Mouse (Mus musculus): ENCODE data around the gene Rps17. TPM values are rescaled to one million over a fixed set of nuclear protein-coding genes. Genes with fewer than 3 reads are reported as not detected.

Gene Rps17
- polyA plus RNA-seq, 1 experiment from 2014 or later, result 1,051 TPM

DNA sequence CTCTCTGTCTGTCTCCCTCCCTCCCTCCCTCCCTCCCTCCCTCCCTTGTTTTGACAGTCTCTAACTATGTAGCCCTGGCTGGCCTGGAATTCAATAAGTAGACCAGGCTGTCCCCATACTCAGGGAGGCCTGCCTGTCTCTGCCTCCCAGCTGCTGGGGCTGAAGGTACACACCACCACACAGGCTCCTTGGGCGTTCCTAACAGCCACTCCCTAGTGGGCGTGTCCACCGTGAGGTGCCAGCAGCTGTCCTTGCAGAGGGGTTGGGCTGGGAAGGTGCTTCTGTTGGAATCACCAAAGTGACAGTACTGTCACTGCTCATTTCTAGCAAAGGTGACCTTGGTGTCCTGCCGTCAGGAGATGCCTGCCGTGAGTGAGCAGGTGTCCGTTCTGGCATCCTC lies 18.2 kb downstream of the Rps17 start:
- H3K27me3 ChIP-seq (replicated peaks), result no peaks in the 10 kb centered on the region
- no peak overlapping the region for H3K27ac ChIP-seq
- H3K4me3 ChIP-seq, result no peak overlapping the region
- H3K4me1 ChIP-seq, result peaks cover 25% of the 10 kb centered on the region
- ATAC-seq, result peak; percentile 76
- no peaks in the 10 kb centered on the region for H3K9me3 ChIP-seq (replicated peaks)
- H3K9ac ChIP-seq, result no peak overlapping the region
- no peak overlapping the region for H3K4me2 ChIP-seq
- peaks cover 5% of the 10 kb centered on the region; the same call in 1 of the 2 replicates for H3K36me3 ChIP-seq
- 57% methylated on average over 6 of the region's 6 CpGs for whole genome bisulfite sequencing (ENCODE audit: insufficient replicate concordance)

DNA sequence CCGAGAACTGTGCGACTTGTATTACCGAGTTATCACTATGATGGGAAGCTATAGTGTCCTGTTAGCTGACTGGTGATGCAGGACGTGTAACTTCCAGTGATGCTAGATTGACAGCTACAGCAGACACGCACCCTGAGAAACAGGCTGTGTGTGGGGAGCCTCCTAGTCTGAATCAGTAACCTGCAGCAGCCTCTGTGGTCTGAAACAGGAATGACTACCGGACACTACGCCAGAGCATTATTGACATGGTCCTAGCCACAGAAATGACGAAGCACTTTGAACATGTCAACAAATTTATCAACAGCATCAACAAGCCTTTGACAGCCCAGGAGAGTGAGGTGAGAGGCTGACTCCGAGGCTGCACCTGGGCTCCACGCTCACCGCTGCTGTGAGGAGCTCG lies 19.0 kb downstream of the Rps17 start:
- peaks cover 24% of the 10 kb centered on the region for H3K4me1 ChIP-seq
- H3K4me3 ChIP-seq, result no peak overlapping the region
- H3K4me2 ChIP-seq, result no peak overlapping the region
- ATAC-seq, result no peak
- H3K9me3 ChIP-seq (replicated peaks), result no peaks in the 10 kb centered on the region
- H3K27ac ChIP-seq, result no peak overlapping the region
- 61% methylated on average over 12 of the region's 12 CpGs for WGBS (ENCODE audit: insufficient replicate concordance)
- no peaks in the 10 kb centered on the region for H3K27me3 ChIP-seq (replicated peaks)
- no peak overlapping the region for H3K9ac ChIP-seq
- peaks cover 5% of the 10 kb centered on the region; the same call in 1 of the 2 replicates for H3K36me3 ChIP-seq

DNA sequence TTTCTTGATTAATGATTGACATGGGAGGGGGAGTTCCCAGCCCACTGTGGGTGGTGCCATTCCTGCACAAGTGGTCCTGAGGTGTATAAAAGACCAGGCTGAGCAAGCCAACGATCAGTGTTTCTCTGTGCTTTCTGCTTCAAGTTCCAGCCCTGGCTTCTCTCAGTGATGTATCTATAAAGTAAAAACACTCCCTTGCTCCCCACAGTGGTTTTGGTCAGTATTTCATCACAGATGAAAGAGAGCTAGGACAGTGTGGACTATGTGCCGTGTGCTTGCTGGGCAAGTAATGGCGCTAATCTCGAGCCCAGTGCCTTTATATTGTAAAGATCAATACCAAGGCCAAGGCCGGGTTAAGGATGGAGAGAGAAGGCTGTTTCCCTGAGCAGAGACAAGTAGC lies 23.3 kb downstream of the Rps17 start:
- peaks cover 9% of the 10 kb centered on the region for H3K4me1 ChIP-seq
- no peak overlapping the region for H3K4me2 ChIP-seq
- H3K9me3 ChIP-seq (replicated peaks), result no peaks in the 10 kb centered on the region
- H3K9ac ChIP-seq, result no peak overlapping the region
- H3K36me3 ChIP-seq, result no peaks in the 10 kb centered on the region
- WGBS (ENCODE audit: insufficient replicate concordance), result 66% methylated on average over 5 of the region's 5 CpGs
- 0 out of 2 replicates have a peak, but pooled peaks have one; percentile 27 for ATAC-seq
- no peak overlapping the region for H3K27ac ChIP-seq
- H3K4me3 ChIP-seq, result no peak overlapping the region
- H3K27me3 ChIP-seq (replicated peaks), result no peaks in the 10 kb centered on the region

DNA sequence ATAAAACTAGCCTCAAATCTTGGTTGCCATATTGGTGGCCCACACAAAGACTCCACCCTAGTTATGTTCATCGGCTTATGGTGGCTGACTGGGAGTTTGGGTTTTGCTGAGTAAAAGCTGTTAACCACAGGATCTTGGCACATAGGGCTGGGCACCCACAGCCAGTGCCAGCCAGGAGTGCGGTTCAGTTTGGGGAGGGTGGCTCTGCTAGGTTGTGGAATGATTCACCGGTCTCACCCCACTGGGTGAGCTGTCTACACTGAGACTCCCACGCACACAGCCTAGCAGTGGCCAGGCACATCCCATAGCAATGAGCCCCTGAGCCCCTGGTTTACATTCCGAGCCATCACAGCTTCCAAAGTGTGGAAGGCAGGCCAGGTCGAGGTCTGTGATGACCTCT lies 25.3 kb downstream of the Rps17 start:
- no peak for ATAC-seq
- H3K4me3 ChIP-seq, result no peak overlapping the region
- no peaks in the 10 kb centered on the region for H3K4me1 ChIP-seq

DNA sequence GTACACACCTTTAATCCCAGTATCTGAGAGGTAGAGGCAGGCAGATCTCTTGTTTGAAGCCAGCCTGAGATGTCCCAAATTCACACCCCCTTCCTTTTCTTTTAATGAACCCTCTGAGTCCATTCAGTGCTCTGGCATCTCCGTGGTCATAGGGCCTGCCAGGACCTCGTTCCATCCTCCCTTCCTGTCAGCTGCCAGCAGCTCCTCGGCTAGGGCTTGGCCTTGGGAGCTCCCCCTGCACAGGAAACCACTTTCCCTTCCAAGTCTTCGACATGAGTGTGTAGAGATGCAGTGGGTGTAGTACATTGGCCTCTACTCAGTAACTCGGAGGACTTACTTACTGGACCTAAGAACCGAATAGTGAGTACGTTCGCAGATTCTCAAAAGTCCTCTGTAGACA lies 29.5 kb downstream of the Rps17 start:
- H3K27ac ChIP-seq, result no peak overlapping the region
- H3K4me3 ChIP-seq, result no peak overlapping the region
- H3K9me3 ChIP-seq (replicated peaks), result no peaks in the 10 kb centered on the region
- no peaks in the 10 kb centered on the region for H3K36me3 ChIP-seq
- WGBS (ENCODE audit: insufficient replicate concordance), result 48% methylated on average over 8 of the region's 8 CpGs
- no peaks in the 10 kb centered on the region for H3K4me1 ChIP-seq
- no peak overlapping the region for H3K9ac ChIP-seq
- ATAC-seq, result no peak
- no peak overlapping the region for H3K4me2 ChIP-seq
- no peaks in the 10 kb centered on the region for H3K27me3 ChIP-seq (replicated peaks)

More for the DNA sequence above, 25.3 kb downstream of the Rps17 start:
- Histone ChIP-seq H3K9me3 (replicated peaks) (no peaks in the 10 kb centered on the region), H3K36me3 (no peaks in the 10 kb centered on the region), H3K9ac (no peak overlapping the region), H3K27ac (no peak overlapping the region), H3K27me3 (replicated peaks) (no peaks in the 10 kb centered on the region), H3K4me2 (no peak overlapping the region)
- WGBS (ENCODE audit: insufficient replicate concordance), result 74% methylated on average over 6 of the region's 6 CpGs

DNA sequence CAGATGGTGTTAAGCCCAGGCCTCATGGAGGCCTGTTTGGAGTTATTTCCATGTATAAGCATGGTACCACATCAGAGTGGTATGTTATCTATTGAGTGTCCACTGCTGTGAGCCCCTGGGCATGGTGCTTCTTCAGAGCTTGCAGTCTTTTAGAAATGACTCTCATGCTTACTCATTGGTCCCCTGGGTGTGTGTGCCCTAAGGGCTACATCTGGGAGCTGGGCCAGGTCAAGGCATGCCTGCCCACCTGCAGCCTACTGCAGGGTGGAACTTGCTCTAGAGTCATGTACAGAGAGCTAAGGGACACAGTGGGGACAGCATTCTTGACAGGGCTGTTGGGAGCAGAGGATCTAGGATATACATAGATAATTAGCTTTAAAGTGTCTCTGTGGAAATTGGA lies 33.5 kb downstream of the Rps17 start:
- no peak for ATAC-seq
- H3K4me1 ChIP-seq, result no peaks in the 10 kb centered on the region
- H3K27me3 ChIP-seq (replicated peaks), result no peaks in the 10 kb centered on the region
- no peaks in the 10 kb centered on the region for H3K36me3 ChIP-seq
- no peaks in the 10 kb centered on the region for H3K9me3 ChIP-seq (replicated peaks)
- H3K4me2 ChIP-seq, result no peak overlapping the region
- H3K9ac ChIP-seq, result no peak overlapping the region
- no peak overlapping the region for H3K4me3 ChIP-seq
- H3K27ac ChIP-seq, result no peak overlapping the region

DNA sequence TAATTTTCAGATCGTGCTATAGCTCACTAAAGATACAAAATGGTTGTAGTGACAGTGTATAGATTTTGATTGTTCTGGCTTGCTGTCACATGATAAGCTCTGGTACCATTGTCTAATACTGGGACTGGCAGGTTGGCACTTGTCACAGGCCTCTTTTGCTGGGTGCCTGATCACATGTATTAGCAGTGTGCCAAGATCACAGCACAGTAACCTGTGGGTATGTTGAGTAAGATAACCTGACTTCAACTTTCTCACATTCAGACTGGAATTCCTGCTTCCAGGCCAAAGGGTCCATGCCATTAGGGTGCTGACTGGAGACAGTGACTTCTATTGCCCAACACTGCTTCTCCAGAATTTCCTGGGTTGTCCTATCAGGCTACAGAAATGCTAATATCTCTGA lies 33.9 kb downstream of the Rps17 start:
- Histone ChIP-seq H3K27me3 (replicated peaks) (no peaks in the 10 kb centered on the region), H3K36me3 (no peaks in the 10 kb centered on the region), H3K9me3 (replicated peaks) (no peaks in the 10 kb centered on the region), H3K4me1 (no peaks in the 10 kb centered on the region), H3K27ac (no peak overlapping the region), H3K4me3 (no peak overlapping the region), H3K9ac (no peak overlapping the region), H3K4me2 (no peak overlapping the region)
- ATAC-seq, result no peak
- WGBS (ENCODE audit: insufficient replicate concordance), result 53% methylated on average over 1 of the region's 1 CpGs

DNA sequence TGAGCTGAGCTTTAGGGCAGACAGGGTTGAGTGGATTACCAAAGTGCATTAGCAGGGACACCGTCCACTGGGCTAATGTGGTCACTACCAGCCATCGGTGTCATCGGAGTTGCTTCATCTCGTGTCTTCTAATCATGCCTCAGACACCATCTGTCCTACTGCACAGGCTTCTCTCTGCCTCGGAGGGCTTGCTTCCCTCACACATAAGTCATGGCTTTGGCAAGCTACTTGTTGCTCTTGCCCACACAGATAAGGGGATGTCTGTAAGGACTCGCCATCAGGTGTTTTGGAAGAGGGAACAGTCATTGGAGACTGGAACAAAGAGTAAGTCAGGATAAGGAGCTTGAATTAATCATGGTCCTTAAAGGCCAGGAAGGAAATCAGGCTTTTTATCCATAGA lies 35.8 kb downstream of the Rps17 start:
- WGBS (ENCODE audit: insufficient replicate concordance), result 55% methylated on average over 6 of the region's 6 CpGs
- no peak for ATAC-seq
- Histone ChIP-seq H3K9ac (no peak overlapping the region), H3K9me3 (replicated peaks) (no peaks in the 10 kb centered on the region), H3K4me2 (no peak overlapping the region), H3K4me1 (no peaks in the 10 kb centered on the region), H3K27me3 (replicated peaks) (no peaks in the 10 kb centered on the region), H3K4me3 (no peak overlapping the region), H3K36me3 (no peaks in the 10 kb centered on the region), H3K27ac (no peak overlapping the region)

DNA sequence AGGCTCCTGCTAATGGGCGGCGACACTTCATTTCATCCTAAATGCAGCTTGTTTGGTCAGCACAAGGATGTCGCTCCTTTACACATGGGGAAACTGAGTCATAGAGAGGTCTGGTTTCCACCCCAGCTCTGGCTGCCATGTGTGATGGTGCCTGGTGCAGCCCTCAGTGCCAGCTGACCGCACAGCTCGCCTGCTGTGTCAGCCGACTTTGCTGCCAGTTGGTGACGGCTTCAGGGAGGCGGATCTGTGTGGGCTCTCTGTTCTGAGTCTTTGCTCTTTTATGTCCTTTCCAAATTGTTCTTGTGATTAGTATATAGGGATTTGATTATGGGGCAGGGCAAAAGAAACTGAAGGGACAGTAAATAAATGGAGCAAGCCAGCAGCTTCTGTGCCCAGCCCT lies 37.3 kb downstream of the Rps17 start:
- no peaks in the 10 kb centered on the region for H3K9me3 ChIP-seq (replicated peaks)

DNA sequence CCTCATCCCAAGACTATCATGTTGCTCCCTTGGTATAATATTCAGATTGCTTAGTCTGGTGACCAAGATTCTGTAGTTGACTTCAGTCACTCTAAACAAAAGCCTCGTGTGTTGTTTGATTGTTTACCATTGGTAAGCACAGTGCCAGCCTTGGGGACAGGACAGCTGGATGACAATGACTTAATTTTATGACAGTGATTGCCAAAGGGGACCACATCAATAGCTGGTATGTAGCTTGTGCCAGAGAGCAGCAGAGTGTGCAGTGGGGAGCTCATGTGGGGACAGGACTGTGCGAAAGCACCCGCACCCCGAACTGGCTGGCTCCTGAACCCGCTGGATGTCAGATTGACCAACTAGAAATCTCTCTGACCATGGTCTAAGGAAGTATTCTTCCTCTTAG lies 40.4 kb downstream of the Rps17 start:
- no peak overlapping the region for H3K4me2 ChIP-seq
- no peak for ATAC-seq
- no peak overlapping the region for H3K27ac ChIP-seq
- H3K27me3 ChIP-seq (replicated peaks), result no peaks in the 10 kb centered on the region
- H3K9me3 ChIP-seq (replicated peaks), result no peaks in the 10 kb centered on the region
- H3K4me3 ChIP-seq, result no peak overlapping the region
- H3K9ac ChIP-seq, result no peak overlapping the region
- no peaks in the 10 kb centered on the region for H3K4me1 ChIP-seq
- WGBS (ENCODE audit: insufficient replicate concordance), result 74% methylated on average over 5 of the region's 5 CpGs
- H3K36me3 ChIP-seq, result no peaks in the 10 kb centered on the region

More for the DNA sequence above, 37.3 kb downstream of the Rps17 start:
- Histone ChIP-seq H3K27me3 (replicated peaks) (no peaks in the 10 kb centered on the region), H3K36me3 (no peaks in the 10 kb centered on the region), H3K9ac (no peak overlapping the region), H3K4me2 (no peak overlapping the region), H3K4me1 (no peaks in the 10 kb centered on the region), H3K27ac (no peak overlapping the region), H3K4me3 (no peak overlapping the region)
- WGBS (ENCODE audit: insufficient replicate concordance), result 72% methylated on average over 8 of the region's 8 CpGs
- ATAC-seq, result no peak

DNA sequence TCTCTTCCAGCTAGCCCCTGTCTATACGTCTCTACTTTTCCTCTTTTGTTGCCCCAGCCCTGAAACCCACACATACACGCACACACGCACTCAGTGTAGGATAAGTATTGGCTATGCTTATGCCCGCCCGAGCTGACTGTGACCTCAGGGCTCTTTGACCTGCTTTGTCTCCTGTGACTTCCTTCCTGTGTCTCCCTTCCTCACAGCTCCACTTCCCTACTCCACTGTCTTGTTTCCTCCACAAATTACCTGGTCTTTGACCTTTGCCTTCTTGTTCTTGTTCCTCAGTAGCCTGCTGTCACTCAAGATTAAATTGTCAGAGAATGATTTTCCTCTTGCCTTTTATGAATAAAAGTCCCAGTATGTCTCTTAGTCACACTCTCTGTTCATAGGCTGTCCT lies 41.0 kb downstream of the Rps17 start:
- Histone ChIP-seq H3K9ac (no peak overlapping the region), H3K4me2 (no peak overlapping the region), H3K27me3 (replicated peaks) (no peaks in the 10 kb centered on the region), H3K9me3 (replicated peaks) (no peaks in the 10 kb centered on the region), H3K36me3 (no peaks in the 10 kb centered on the region), H3K27ac (no peak overlapping the region), H3K4me1 (no peaks in the 10 kb centered on the region), H3K4me3 (no peak overlapping the region)
- no peak for ATAC-seq
- WGBS (ENCODE audit: insufficient replicate concordance), result 36% methylated on average over 5 of the region's 5 CpGs

DNA sequence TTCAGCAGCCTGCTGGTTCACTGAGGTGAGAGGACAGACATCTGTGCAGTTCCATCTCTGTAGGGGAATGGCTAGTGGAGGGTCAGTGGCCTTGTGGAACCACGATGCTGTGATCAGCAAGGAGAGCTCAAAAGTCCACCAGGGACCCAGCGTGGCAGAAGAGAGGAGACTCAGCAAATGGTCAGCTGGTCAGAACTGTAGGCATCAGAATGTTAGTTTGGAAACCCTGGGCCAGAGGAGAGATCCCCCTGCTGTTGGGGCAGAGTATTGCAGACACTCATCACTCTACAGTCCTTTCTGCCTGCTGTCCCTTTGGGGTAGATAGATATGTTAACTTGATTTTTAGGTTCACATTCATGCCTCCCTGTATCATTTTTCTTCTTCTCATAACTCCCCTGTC lies 41.4 kb downstream of the Rps17 start:
- Histone ChIP-seq H3K27me3 (replicated peaks) (no peaks in the 10 kb centered on the region), H3K4me2 (no peak overlapping the region), H3K27ac (no peak overlapping the region), H3K36me3 (no peaks in the 10 kb centered on the region), H3K4me3 (no peak overlapping the region), H3K4me1 (no peaks in the 10 kb centered on the region), H3K9me3 (replicated peaks) (no peaks in the 10 kb centered on the region), H3K9ac (no peak overlapping the region)
- no peak for ATAC-seq
- WGBS (ENCODE audit: insufficient replicate concordance), result 54% methylated on average over 2 of the region's 2 CpGs

DNA sequence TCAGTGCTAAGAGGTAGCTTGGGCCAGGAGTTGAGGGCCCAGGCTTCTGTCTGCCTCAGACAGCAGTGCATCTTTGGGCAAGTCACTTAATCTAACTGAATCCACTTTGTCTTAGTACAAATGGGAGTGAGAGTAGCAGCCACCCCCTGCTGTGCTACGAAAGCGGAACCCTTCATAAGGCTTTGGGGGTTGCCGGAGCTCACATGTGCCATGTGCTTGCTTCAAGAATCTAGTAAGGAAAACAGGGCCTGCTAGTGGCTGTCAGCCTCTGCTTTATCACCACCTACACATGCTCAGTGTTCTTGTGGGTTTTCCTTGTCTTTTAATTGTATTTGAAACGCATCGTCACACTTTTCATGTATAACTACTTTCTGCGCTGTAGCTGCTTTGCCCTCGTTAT lies 43.7 kb downstream of the Rps17 start:
- no peak for ATAC-seq
- no peak overlapping the region for H3K27ac ChIP-seq

More for the DNA sequence above, 43.7 kb downstream of the Rps17 start:
- Histone ChIP-seq H3K9me3 (replicated peaks) (no peaks in the 10 kb centered on the region), H3K27me3 (replicated peaks) (no peaks in the 10 kb centered on the region), H3K36me3 (no peaks in the 10 kb centered on the region), H3K9ac (no peak overlapping the region), H3K4me2 (no peak overlapping the region), H3K4me3 (no peak overlapping the region), H3K4me1 (no peaks in the 10 kb centered on the region)
- 77% methylated on average over 7 of the region's 7 CpGs for WGBS (ENCODE audit: insufficient replicate concordance)

All from liver, embryonic 12.5 days (tissue).